8 mouse cellular contexts compared by ENCODE assay signal in genomic region chr19:8735389-8736159, GRCm38 (mm10). TPM values are rescaled to one million over a fixed set of nuclear protein-coding genes. Genes with fewer than 3 reads are reported as not detected.
DNase-seq lines count a peak whose midpoint lies in the region; ATAC-seq and TF ChIP-seq lines count a peak whose summit lies in the region.

Gene Wdr74 (plus strand): TSS chr19:8735827.

- peak within 1 kb of the TSS; percentile 88 for H3K4me3 ChIP-seq in hindbrain, embryonic 11.5 days (ENCODE audit: low read depth, low read length)
- H3K4me3 ChIP-seq in lung, postnatal 0 days (ENCODE audit: low read depth, low read length): peak within 1 kb of the TSS; percentile 73

- H3K9ac ChIP-seq in hindbrain, embryonic 11.5 days (ENCODE audit: low read depth, low read length): peak within 1 kb of the TSS; percentile 72
- H3K9ac ChIP-seq in lung, postnatal 0 days (replicated peaks; ENCODE audit: low read depth): peak within 1 kb of the TSS; percentile 58

- TF ChIP-seq CTCF in lung, postnatal 0 days (IDR thresholded peaks at IDR 0.05): no peak

- DNase-seq in NIH3T3 (ENCODE audit: low read depth): peak; percentile 98
- peak; percentile 97 for DNase-seq in cerebellum, postnatal 10 days
- DNase-seq in frontal cortex, postnatal 10 days (ENCODE audit: low spot score in 2 of 2): peak; percentile 85 to 94
- peak; percentile 99 for DNase-seq in hindbrain, embryonic 11.5 days (ENCODE audit: low spot score)
- DNase-seq in layer of hippocampus, postnatal 10 days (ENCODE audit: low spot score in 2 of 2): peak; percentile 92 to 95
- DNase-seq in lung, postnatal 0 days (ENCODE audit: low spot score): peak; percentile 90
- DNase-seq in ovary, postnatal 10 days (ENCODE audit: low spot score): peak; percentile 89
- DNase-seq in thymus, postnatal 0 days (ENCODE audit: low spot score): peak; percentile 92

- H3K9me3 ChIP-seq in hindbrain, embryonic 11.5 days (ENCODE audit: control insufficient read depth, low read length): no peaks in the 10 kb centered on the region
- no peaks in the 10 kb centered on the region for H3K9me3 ChIP-seq in lung, postnatal 0 days (ENCODE audit: low read length)

- no peaks in the 10 kb centered on the region for H3K27me3 ChIP-seq in hindbrain, embryonic 11.5 days (ENCODE audit: control insufficient read depth, insufficient read depth, low read length)
- H3K27me3 ChIP-seq in lung, postnatal 0 days (replicated peaks; ENCODE audit: insufficient read depth, low read length): no peaks in the 10 kb centered on the region

- no peaks in the 10 kb centered on the region for H3K36me3 ChIP-seq in hindbrain, embryonic 11.5 days (ENCODE audit: control insufficient read depth, insufficient read depth, low read length)
- H3K36me3 ChIP-seq in lung, postnatal 0 days (ENCODE audit: insufficient read depth, low read length): no peaks in the 10 kb centered on the region; the same call in 1 of the 2 replicates

- under 1% methylated on average over 32 of the region's 32 CpGs for WGBS in hindbrain, embryonic 11.5 days
- under 1% methylated on average over 32 of the region's 32 CpGs for WGBS in lung, postnatal 0 days

- peak within 1 kb of the TSS; percentile 63 for H3K4me2 ChIP-seq in hindbrain, embryonic 11.5 days (replicated peaks; ENCODE audit: low read depth, low read length)
- peak within 1 kb of the TSS; percentile 84 for H3K4me2 ChIP-seq in lung, postnatal 0 days (replicated peaks; ENCODE audit: low read depth, low read length)

- ATAC-seq in hindbrain, embryonic 11.5 days (ENCODE audit: low FRiP score): peak; percentile 95
- ATAC-seq in lung, postnatal 0 days: peak; percentile 95

- peak within 1 kb of the TSS; percentile 17; the same call in 1 of the 2 replicates for H3K27ac ChIP-seq in hindbrain, embryonic 11.5 days (ENCODE audit: low read depth, low read length)
- no peak within 1 kb of the TSS; the same call in 1 of the 2 replicates for H3K27ac ChIP-seq in lung, postnatal 0 days (ENCODE audit: low read length)

- TF ChIP-seq EP300 in lung, postnatal 0 days (IDR thresholded peaks at IDR 0.05): no peak

- H3K4me1 ChIP-seq in hindbrain, embryonic 11.5 days (replicated peaks; ENCODE audit: control insufficient read depth, insufficient read depth, low read length): no peaks in the 10 kb centered on the region
- H3K4me1 ChIP-seq in lung, postnatal 0 days (ENCODE audit: insufficient read depth, low read depth, low read length): peaks cover 3% of the 10 kb centered on the region; the same call in 1 of the 2 replicates

RNA-seq across cellular contexts. Expression of gene Wdr74, which starts in this region (rescaled TPM):
- polyA plus RNA-seq in hindbrain, embryonic 11.5 days (2014; fragmentation: Nextera tagmentation; extraction: Ambion mirVana): 83.6 and 87.1 TPM in 2 replicates
- total RNA-seq in layer of hippocampus, postnatal 10 days (2021): 10 to 100 TPM; 52.6 to 53.3 TPM
- 45.3 and 48.7 TPM in 2 replicates for polyA plus RNA-seq in lung, postnatal 0 days (2015; fragmentation: Nextera tagmentation; extraction: Ambion mirVana)
- polyA plus RNA-seq in thymus, postnatal 0 days (2015; fragmentation: Nextera tagmentation; extraction: Ambion mirVana): 101 and 103 TPM in 2 replicates
